ENCODE assay signal across 9 mouse cellular contexts in genomic region chr2:17729770-17730647, GRCm38 (mm10). TPM values are rescaled to one million over a fixed set of nuclear protein-coding genes. Genes with fewer than 3 reads are reported as not detected.
DNase-seq lines count a peak whose midpoint lies in the region; ATAC-seq and TF ChIP-seq lines count a peak whose summit lies in the region.
"Had no signal": no experiment of that assay in that cellular context is flagged by ENCODE, and none has a peak within 500 bp of the region (broad histone marks: within the 10 kb centered on the region; RNA-seq: fewer than 3 reads in every experiment).

No protein-coding gene starts in this region.

- H3K27me3 ChIP-seq in kidney, adult 2 months (replicated peaks; ENCODE audit: control insufficient read depth, insufficient read depth, low read length): 0 out of 2 replicates have a peak, but pooled peaks cover 2% of the 10 kb centered on the region
- H3K27me3 ChIP-seq in forebrain, embryonic 11.5 days (ENCODE audit: control insufficient read depth, insufficient read depth, low read length): peaks cover 11% of the 10 kb centered on the region
- H3K27me3 ChIP-seq in intestine, embryonic 14.5 days (replicated peaks; ENCODE audit: control insufficient read depth, insufficient read depth, low read length): peaks cover 46% of the 10 kb centered on the region
- peaks cover 52% of the 10 kb centered on the region for H3K27me3 ChIP-seq in liver, embryonic 13.5 days
- peaks cover 26% of the 10 kb centered on the region for H3K27me3 ChIP-seq in neural tube, embryonic 12.5 days (replicated peaks)

- peak overlapping the region; percentile 97 for H3K4me2 ChIP-seq in forebrain, embryonic 11.5 days (ENCODE audit: low read depth, low read length, severe bottlenecking)
- peak overlapping the region; percentile 98 for H3K4me2 ChIP-seq in intestine, embryonic 14.5 days (ENCODE audit: low read length)
- peak overlapping the region; percentile 72 for H3K4me2 ChIP-seq in liver, embryonic 13.5 days
- peak overlapping the region; percentile 97 for H3K4me2 ChIP-seq in neural tube, embryonic 12.5 days (replicated peaks)

- peak; percentile 36 for ATAC-seq in forebrain, embryonic 11.5 days (replicated peaks; ENCODE audit: low FRiP score)
- ATAC-seq in intestine, embryonic 14.5 days (replicated peaks; ENCODE audit: low FRiP score, low TSS enrichment, low read depth): peak; percentile 51; the same call in 1 of the 2 replicates
- no peak for ATAC-seq in liver, embryonic 13.5 days (ENCODE audit: low read depth)
- ATAC-seq in neural tube, embryonic 12.5 days (ENCODE audit: low FRiP score, low read depth): peak; percentile 41

- 7% methylated on average over 25 of the region's 25 CpGs for WGBS in kidney, adult 2 months
- 4% methylated on average over 25 of the region's 25 CpGs for WGBS in forebrain, embryonic 11.5 days
- WGBS in intestine, embryonic 14.5 days: 6% methylated on average over 25 of the region's 25 CpGs
- WGBS in liver, embryonic 13.5 days (ENCODE audit: insufficient replicate concordance): 8% methylated on average over 23 of the region's 25 CpGs
- WGBS in neural tube, embryonic 12.5 days: 5% methylated on average over 24 of the region's 25 CpGs

- H3K27ac ChIP-seq in kidney, adult 2 months (ENCODE audit: insufficient read depth, low read depth, low read length): no peak overlapping the region
- no peak overlapping the region for H3K27ac ChIP-seq in forebrain, embryonic 11.5 days (ENCODE audit: low read depth, low read length)
- no peak overlapping the region for H3K27ac ChIP-seq in intestine, embryonic 14.5 days (ENCODE audit: low read depth)
- no peak overlapping the region for H3K27ac ChIP-seq in liver, embryonic 13.5 days
- H3K27ac ChIP-seq in neural tube, embryonic 12.5 days: no peak overlapping the region

- TF ChIP-seq CTCF in kidney, adult 2 months (conservative IDR thresholded peaks at IDR 0.05; ENCODE audit: insufficient read depth, insufficient read length, low read depth, low read length): no peak

- no peak for TF ChIP-seq POLR2A in kidney, adult 2 months (IDR thresholded peaks at IDR 0.05; ENCODE audit: low read depth, low read length)

- intact Hi-C loops in gastrocnemius, postnatal 14 days (cut with DNase I; ENCODE audit: low total_unique reads): no loop called here

- H3K36me3 ChIP-seq in kidney, adult 2 months (ENCODE audit: control insufficient read depth, insufficient read depth, low read length): no peaks in the 10 kb centered on the region
- H3K36me3 ChIP-seq in forebrain, embryonic 11.5 days (ENCODE audit: control insufficient read depth, insufficient read depth, low read length): no peaks in the 10 kb centered on the region
- H3K36me3 ChIP-seq in intestine, embryonic 14.5 days (ENCODE audit: control insufficient read depth, insufficient read depth, low read length): no peaks in the 10 kb centered on the region
- no peaks in the 10 kb centered on the region for H3K36me3 ChIP-seq in liver, embryonic 13.5 days
- H3K36me3 ChIP-seq in neural tube, embryonic 12.5 days: no peaks in the 10 kb centered on the region
- H3K36me3 ChIP-seq: G1E had no signal

- peak overlapping the region; percentile 70 for H3K9ac ChIP-seq in forebrain, embryonic 11.5 days (ENCODE audit: low read length)
- H3K9ac ChIP-seq in intestine, embryonic 14.5 days (ENCODE audit: low read length): no peak overlapping the region
- H3K9ac ChIP-seq in liver, embryonic 13.5 days: no peak overlapping the region
- H3K9ac ChIP-seq in neural tube, embryonic 12.5 days: peak overlapping the region; percentile 71

- H3K4me1 ChIP-seq in kidney, adult 2 months (ENCODE audit: control insufficient read depth, insufficient read depth, low read length): no peaks in the 10 kb centered on the region
- H3K4me1 ChIP-seq in forebrain, embryonic 11.5 days (replicated peaks; ENCODE audit: control insufficient read depth, insufficient read depth, low read length): peaks cover 10% of the 10 kb centered on the region; the same call in 1 of the 2 replicates
- H3K4me1 ChIP-seq in intestine, embryonic 14.5 days (replicated peaks; ENCODE audit: control insufficient read depth, insufficient read depth, low read length): no peaks in the 10 kb centered on the region; the same call in 1 of the 2 replicates
- H3K4me1 ChIP-seq in liver, embryonic 13.5 days (replicated peaks): peaks cover 5% of the 10 kb centered on the region
- peaks cover 8% of the 10 kb centered on the region for H3K4me1 ChIP-seq in neural tube, embryonic 12.5 days

- no peak for DNase-seq in kidney, adult 2 months
- no peak for DNase-seq in kidney, adult 9 months
- peak; percentile 41 for DNase-seq in adrenal gland, postnatal 25 days
- peak; percentile 61 for DNase-seq in forebrain, embryonic 11.5 days (ENCODE audit: low spot score)
- peak; percentile 71 for DNase-seq in intestine, embryonic 14.5 days (ENCODE audit: low spot score)
- DNase-seq in liver, embryonic 13.5 days: no peak
- no peak for DNase-seq in gastrocnemius, postnatal 14 days

- peak overlapping the region; percentile 42 for H3K4me3 ChIP-seq in kidney, adult 2 months (ENCODE audit: insufficient read depth, low read depth, low read length)
- peak overlapping the region; percentile 57 for H3K4me3 ChIP-seq in forebrain, embryonic 11.5 days (ENCODE audit: low read depth, low read length)
- H3K4me3 ChIP-seq in intestine, embryonic 14.5 days (ENCODE audit: low read depth, low read length): peak overlapping the region; percentile 58
- H3K4me3 ChIP-seq in liver, embryonic 13.5 days (replicated peaks): peak overlapping the region; percentile 52
- peak overlapping the region; percentile 66 for H3K4me3 ChIP-seq in neural tube, embryonic 12.5 days

- no peaks in the 10 kb centered on the region for H3K9me3 ChIP-seq in forebrain, embryonic 11.5 days (ENCODE audit: control insufficient read depth, low read length)
- H3K9me3 ChIP-seq in intestine, embryonic 14.5 days (ENCODE audit: control insufficient read depth, low read length): no peaks in the 10 kb centered on the region
- H3K9me3 ChIP-seq in liver, embryonic 13.5 days (replicated peaks): no peaks in the 10 kb centered on the region
- H3K9me3 ChIP-seq in neural tube, embryonic 12.5 days: no peaks in the 10 kb centered on the region
- H3K9me3 ChIP-seq: G1E had no signal

RNA-seq across cellular contexts. Expression of gene Nebl, which starts 1.3 kb away (rescaled TPM):
- 3.9 and 5.8 TPM in 2 replicates for polyA plus RNA-seq in kidney, adult 2 months (2012; rRNA removed)
- total RNA-seq in adrenal gland, postnatal 25 days (2021): 7.4 and 9.9 TPM in 2 replicates
- 4.6 and 5.3 TPM in 2 replicates for polyA plus RNA-seq in forebrain, embryonic 11.5 days (2014; fragmentation: Nextera tagmentation; extraction: Ambion mirVana)
- polyA plus RNA-seq in intestine, embryonic 14.5 days (2014; fragmentation: Nextera tagmentation; extraction: Ambion mirVana): 0.66 and 0.99 TPM in 2 replicates
- polyA plus RNA-seq in liver, embryonic 13.5 days (2015; fragmentation: Nextera tagmentation; extraction: Ambion mirVana): 0.33 and 0.72 TPM in 2 replicates
- polyA plus RNA-seq in neural tube, embryonic 12.5 days (2016; fragmentation: Nextera tagmentation; extraction: Ambion mirVana): 8.2 and 9.8 TPM in 2 replicates
- under 1 TPM; 0.45 to 0.55 TPM for total RNA-seq in gastrocnemius, postnatal 14 days (2021)

Comparison
In these comparisons a context has a peak if more than half of its experiments do, and no peak if none do; other contexts are left out.
1. DNase-seq: peak in adrenal gland, postnatal 25 days (single experiment), forebrain, embryonic 11.5 days (single experiment) and intestine, embryonic 14.5 days (single experiment); none in kidney, adult 2 months (single experiment), kidney, adult 9 months (single experiment), liver, embryonic 13.5 days (single experiment) and gastrocnemius, postnatal 14 days (single experiment).
2. H3K9ac ChIP-seq: peak in forebrain, embryonic 11.5 days (single experiment) and neural tube, embryonic 12.5 days (single experiment); none in intestine, embryonic 14.5 days (single experiment) and liver, embryonic 13.5 days (single experiment).
3. Peak in every context shown above with its lines, with median percentiles within 50 percentile points of each other: H3K4me3 ChIP-seq and H3K4me2 ChIP-seq.